Mouse (Mus musculus) myocyte (in vitro differentiated cells): ENCODE data around the gene Idh3g. TPM values are rescaled to one million over a fixed set of nuclear protein-coding genes. Genes with fewer than 3 reads are reported as not detected.

ENCODE experiments used
- H3K27me3 ChIP-seq: one replicate; pipeline ENCODE4 v1.6.1; 2011; ENCODE audit not compliant: control insufficient read depth, insufficient read depth, insufficient read length
- H3K36me3 ChIP-seq: one replicate; pipeline ENCODE4 v1.6.1; 2011; ENCODE audit not compliant: control insufficient read depth, insufficient read depth
- H3K4me2 ChIP-seq: one replicate; pipeline ENCODE4 v1.6.1; 2011; ENCODE audit warnings: low read depth, control low read depth
- H3K4me3 ChIP-seq: one replicate; pipeline ENCODE4 v1.5.1; 2011; ENCODE audit warnings: mild to moderate bottlenecking, control low read depth, moderate library complexity
- H3K79me2 ChIP-seq: one replicate; pipeline ENCODE4 v1.6.1; 2011; ENCODE audit not compliant: control insufficient read depth, insufficient read depth
- H3ac ChIP-seq: one replicate; pipeline ENCODE4 v1.6.1; 2011; ENCODE audit not compliant: control insufficient read depth, insufficient read length
- CEBPB ChIP-seq: IDR thresholded peaks from 2 replicates; pipeline ENCODE4 v1.6.1; 2011; ENCODE audit warnings: mild to moderate bottlenecking, moderate library complexity; ENCODE audit not compliant: poor library complexity, insufficient read depth, severe bottlenecking
- E2F4 ChIP-seq: IDR thresholded peaks from one replicate; pipeline ENCODE4 v1.6.1; 2011; ENCODE audit warnings: mild to moderate bottlenecking, control low read depth, moderate library complexity; ENCODE audit not compliant: insufficient read depth
- MAX ChIP-seq: IDR thresholded peaks from one replicate; pipeline ENCODE4 v1.6.1; 2011; ENCODE audit warnings: low read depth, mild to moderate bottlenecking, control low read depth
- MYOD1 ChIP-seq, 3 experiments: IDR thresholded peaks; one replicate each; pipeline ENCODE4 v1.6.1; 2011; ENCODE audit warnings: control low read depth in 2 of 3, low read depth in 2 of 3, mild to moderate bottlenecking in 2 of 3, moderate library complexity in 1 of 3; ENCODE audit not compliant: insufficient read length in 2 of 3, control insufficient read depth in 1 of 3
- MYOG ChIP-seq, 3 experiments: IDR thresholded peaks; one replicate each; pipeline ENCODE4 v1.6.1; 2011; ENCODE audit warnings: control low read depth in 2 of 3, low read depth in 2 of 3, mild to moderate bottlenecking in 2 of 3; ENCODE audit not compliant: insufficient read length in 2 of 3, control insufficient read depth in 1 of 3, insufficient read depth in 1 of 3
- POLR2A ChIP-seq: IDR thresholded peaks from one replicate; pipeline ENCODE4 v1.6.1; 2011; ENCODE audit warnings: low read depth, mild to moderate bottlenecking, control low read depth, moderate library complexity; ENCODE audit not compliant: insufficient read length
- POLR2AphosphoS2 ChIP-seq: IDR thresholded peaks from one replicate; pipeline ENCODE4 v1.6.1; 2011; ENCODE audit warnings: low read depth, control low read depth; ENCODE audit not compliant: insufficient read length
- REST ChIP-seq: IDR thresholded peaks from one replicate; pipeline ENCODE4 v1.6.1; 2011; ENCODE audit warnings: mild to moderate bottlenecking, control low read depth, moderate library complexity; ENCODE audit not compliant: insufficient read depth, insufficient read length
- SRF ChIP-seq: IDR thresholded peaks from one replicate; pipeline ENCODE4 v1.6.1; 2011; ENCODE audit warnings: low read depth; ENCODE audit not compliant: control insufficient read depth, insufficient read length
- TCF12 ChIP-seq: IDR thresholded peaks from one replicate; pipeline ENCODE4 v1.6.1; 2011; ENCODE audit warnings: mild to moderate bottlenecking, control low read depth; ENCODE audit not compliant: poor library complexity, insufficient read depth, severe bottlenecking
- TCF3 ChIP-seq: IDR thresholded peaks from one replicate; pipeline ENCODE4 v1.6.1; 2011; ENCODE audit warnings: low read depth, control low read depth; ENCODE audit not compliant: insufficient read length
- USF1 ChIP-seq: IDR thresholded peaks from one replicate; pipeline ENCODE4 v1.6.1; 2011; ENCODE audit warnings: low read depth, mild to moderate bottlenecking, control low read depth, moderate library complexity
- polyA plus RNA-seq: library from polyadenylated mRNA; unstranded; fragments of >200 nt; fragmentation: generic; extraction: Trizol; gene quantifications from one replicate; pipeline ENCODE4 v1.2.1, GENCODE M21; 2012; ENCODE audit warnings: missing spikeins

Gene Idh3g
- polyA plus RNA-seq, 1 experiment = 238 TPM

DNA sequence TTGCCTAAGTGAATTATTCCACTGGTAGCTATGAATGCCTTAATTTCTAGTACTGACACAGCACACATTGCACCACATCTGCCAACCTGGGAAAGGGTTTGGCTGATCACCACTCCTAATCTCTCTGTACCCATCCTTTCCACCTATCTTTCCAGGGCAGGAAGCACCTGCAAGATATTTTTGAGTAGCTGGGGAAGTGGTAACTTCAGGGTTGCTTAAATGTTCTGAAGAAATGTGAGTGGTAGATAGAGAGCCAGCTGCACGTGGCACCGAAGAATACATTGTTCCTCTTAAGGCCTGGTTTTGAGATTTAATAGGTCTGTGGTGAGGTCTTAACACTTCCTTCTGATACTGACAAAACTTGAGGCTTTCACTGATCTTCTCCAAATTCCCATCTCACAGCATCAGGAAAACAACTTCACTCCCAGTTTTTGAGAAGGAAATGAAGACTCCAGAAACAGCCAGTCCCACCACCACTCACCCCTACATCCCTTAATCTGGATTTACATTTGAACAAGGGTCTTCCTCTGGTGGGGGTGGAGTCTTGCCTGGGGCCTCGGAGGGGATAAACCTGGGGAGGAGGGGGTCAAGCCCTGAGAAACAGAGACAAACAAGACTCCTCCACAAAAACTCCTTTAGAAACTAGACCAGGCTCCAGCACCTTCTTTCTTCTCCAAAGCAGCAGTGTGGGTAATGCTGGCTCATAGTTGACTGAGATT lies 30.1 kb upstream of the Idh3g start:
- TF ChIP-seq SRF (no peak), POLR2AphosphoS2 (no peak), POLR2A (no peak), TCF3 (no peak), E2F4 (no peak), CEBPB (no peak), MAX (no peak), TCF12 (no peak), MYOG (IDR thresholded peaks at IDR 0.05; ENCODE audit: control insufficient read depth in 1 of 3, insufficient read depth in 1 of 3, insufficient read length in 2 of 3, low read depth in 2 of 3) (no peak), REST (no peak), USF1 (no peak), MYOD1 (IDR thresholded peaks at IDR 0.05; ENCODE audit: control insufficient read depth in 1 of 3, insufficient read length in 2 of 3, low read depth in 2 of 3) (no peak)
- no peaks in the 10 kb centered on the region for H3K36me3 ChIP-seq
- H3K27me3 ChIP-seq = peaks cover 7% of the 10 kb centered on the region
- no peak overlapping the region for H3ac ChIP-seq
- no peak overlapping the region for H3K4me2 ChIP-seq
- no peaks in the 10 kb centered on the region for H3K79me2 ChIP-seq
- H3K4me3 ChIP-seq = no peak overlapping the region

DNA sequence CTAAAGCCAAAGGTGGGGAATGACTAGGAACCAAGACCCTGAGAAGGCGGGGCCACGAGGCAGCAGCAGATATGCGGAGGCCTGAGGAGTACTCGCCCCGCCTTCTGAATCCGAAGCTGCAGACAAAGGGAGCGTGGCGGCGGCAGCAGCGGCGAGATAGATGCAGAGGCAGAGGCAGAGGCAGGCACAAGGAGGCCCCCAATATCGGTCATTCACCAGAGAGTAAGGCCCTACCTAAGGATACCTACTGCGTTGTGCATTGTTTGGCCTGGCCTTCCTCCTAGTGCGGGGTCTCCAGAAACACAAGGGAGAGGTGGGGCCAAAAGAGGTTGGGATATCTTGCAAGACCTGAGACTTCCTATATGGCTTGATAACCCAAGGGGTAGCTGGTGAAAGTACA lies 28.4 kb upstream of the Idh3g start:
- H3ac ChIP-seq = no peak overlapping the region
- no peaks in the 10 kb centered on the region for H3K79me2 ChIP-seq
- H3K27me3 ChIP-seq = peaks cover 7% of the 10 kb centered on the region
- no peak overlapping the region for H3K4me3 ChIP-seq
- TF ChIP-seq POLR2AphosphoS2 = no peak
- no peak for TF ChIP-seq TCF12
- H3K4me2 ChIP-seq = no peak overlapping the region
- H3K36me3 ChIP-seq = no peaks in the 10 kb centered on the region

- no peak overlapping the region for H3K4me2 ChIP-seq
- H3K27me3 ChIP-seq = no peaks in the 10 kb centered on the region
- TF ChIP-seq USF1 (no peak), POLR2AphosphoS2 (no peak)
- no peaks in the 10 kb centered on the region for H3K79me2 ChIP-seq
- no peak overlapping the region for H3ac ChIP-seq
- H3K36me3 ChIP-seq = no peaks in the 10 kb centered on the region
- no peak overlapping the region for H3K4me3 ChIP-seq
These were observed 19.1 kb upstream of the Idh3g start for GRCm38 (mm10) chrX:73805814-73806213.

DNA sequence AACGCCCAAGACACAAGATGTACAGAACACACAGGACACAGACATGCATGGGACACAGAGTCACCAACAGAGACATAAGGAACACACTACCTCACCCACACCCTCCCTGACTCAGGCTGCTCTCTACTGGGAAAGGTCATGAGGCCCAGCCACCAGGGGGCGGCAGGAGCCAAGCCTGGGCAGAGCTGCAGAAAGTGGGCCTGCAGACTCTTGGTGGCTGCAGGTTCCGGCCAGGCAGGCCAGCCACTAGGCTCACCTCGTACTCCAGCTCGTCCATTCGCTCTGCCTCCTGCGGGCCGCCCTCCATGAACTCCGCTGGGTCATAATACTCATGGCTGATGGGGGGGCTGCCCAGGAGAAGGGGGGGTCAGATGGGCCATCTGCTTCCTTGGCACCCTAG lies 11.8 kb upstream of the Idh3g start:
- Histone ChIP-seq H3K4me3 (no peak overlapping the region), H3K27me3 (no peaks in the 10 kb centered on the region), H3ac (no peak overlapping the region), H3K4me2 (no peak overlapping the region), H3K79me2 (no peaks in the 10 kb centered on the region), H3K36me3 (no peaks in the 10 kb centered on the region)
- TF ChIP-seq REST (no peak), TCF3 (no peak), MYOD1 (IDR thresholded peaks at IDR 0.05; ENCODE audit: control insufficient read depth in 1 of 3, insufficient read length in 2 of 3, low read depth in 2 of 3) (no peak), SRF (no peak), USF1 (no peak), MYOG (IDR thresholded peaks at IDR 0.05; ENCODE audit: control insufficient read depth in 1 of 3, insufficient read depth in 1 of 3, insufficient read length in 2 of 3, low read depth in 2 of 3) (no peak), TCF12 (no peak), POLR2A (no peak), POLR2AphosphoS2 (no peak), CEBPB (no peak), E2F4 (no peak), MAX (no peak)

- no peak overlapping the region for H3K4me3 ChIP-seq
- no peaks in the 10 kb centered on the region for H3K27me3 ChIP-seq
- no peak overlapping the region for H3ac ChIP-seq
- H3K4me2 ChIP-seq = no peak overlapping the region
- no peak for TF ChIP-seq POLR2A
- no peak for TF ChIP-seq MYOD1 (IDR thresholded peaks at IDR 0.05; ENCODE audit: control insufficient read depth in 1 of 3, insufficient read length in 2 of 3, low read depth in 2 of 3)
- no peaks in the 10 kb centered on the region for H3K36me3 ChIP-seq
- no peaks in the 10 kb centered on the region for H3K79me2 ChIP-seq
These were observed 10.8 kb upstream of the Idh3g start for GRCm38 (mm10) chrX:73797511-73797910.

- no peaks in the 10 kb centered on the region for H3K36me3 ChIP-seq
- peaks cover 4% of the 10 kb centered on the region for H3K79me2 ChIP-seq
- no peak overlapping the region for H3ac ChIP-seq
- no peaks in the 10 kb centered on the region for H3K27me3 ChIP-seq
- TF ChIP-seq TCF12 (no peak), POLR2AphosphoS2 (no peak), CEBPB (no peak), POLR2A (no peak), MYOG (IDR thresholded peaks at IDR 0.05; ENCODE audit: control insufficient read depth in 1 of 3, insufficient read depth in 1 of 3, insufficient read length in 2 of 3, low read depth in 2 of 3) (no peak), MAX (no peak), USF1 (no peak), SRF (no peak), TCF3 (no peak), MYOD1 (IDR thresholded peaks at IDR 0.05; ENCODE audit: control insufficient read depth in 1 of 3, insufficient read length in 2 of 3, low read depth in 2 of 3) (no peak), REST (no peak), E2F4 (no peak)
- H3K4me3 ChIP-seq = no peak overlapping the region
- H3K4me2 ChIP-seq = no peak overlapping the region
These were observed 6.8 kb upstream of the Idh3g start for GRCm38 (mm10) chrX:73793505-73793904.
